Mouse (Mus musculus) C2C12 (cell line): ENCODE results near the gene Tgif1.

Experiments
- CEBPB ChIP-seq: IDR thresholded peaks from one replicate; pipeline ENCODE4 v1.6.1; 2011; ENCODE audit warnings: low read depth, mild to moderate bottlenecking, control low read depth, moderate library complexity
- CTCF ChIP-seq: IDR thresholded peaks from one replicate; pipeline ENCODE4 v1.5.1; 2011; ENCODE audit not compliant: control insufficient read depth, insufficient read depth, insufficient read length
- FOSL1 ChIP-seq: IDR thresholded peaks from one replicate; pipeline ENCODE4 v1.8.0; 2011; ENCODE audit warnings: mild to moderate bottlenecking, low read length; ENCODE audit not compliant: poor library complexity, insufficient read depth, severe bottlenecking
- MAX ChIP-seq: IDR thresholded peaks from one replicate; pipeline ENCODE4 v1.6.1; 2011; ENCODE audit warnings: mild to moderate bottlenecking, control low read depth
- MYOD1 ChIP-seq: IDR thresholded peaks from one replicate; pipeline ENCODE4 v1.6.1; 2011; ENCODE audit warnings: low read depth; ENCODE audit not compliant: control insufficient read depth, insufficient read length
- MYOG ChIP-seq: IDR thresholded peaks from one replicate; pipeline ENCODE4 v1.6.1; 2011; ENCODE audit not compliant: control insufficient read depth, insufficient read length; ENCODE audit errors: extremely low read depth
- USF1 ChIP-seq: IDR thresholded peaks from one replicate; pipeline ENCODE4 v1.6.1; 2011; ENCODE audit warnings: low read depth, mild to moderate bottlenecking, control low read depth, moderate library complexity

- TF ChIP-seq CTCF = no peak
- TF ChIP-seq MYOG = no peak
- no peak for TF ChIP-seq MYOD1
- no peak for TF ChIP-seq USF1
- no peak for TF ChIP-seq FOSL1
- no peak for TF ChIP-seq MAX
- no peak for TF ChIP-seq CEBPB
These were observed 13.3 kb upstream of the Tgif1 start for GRCm38 (mm10) chr17:70866538-70867114.
